Mouse (Mus musculus) olfactory bulb, adult 2 months (tissue): ENCODE data around the gene Cdk4. TPM values are rescaled to one million over a fixed set of nuclear protein-coding genes. Genes with fewer than 3 reads are reported as not detected.

Experiments
- H3K27ac ChIP-seq: fragments of 200-500 bp; 2 replicates; pipeline ENCODE4 v1.5.1; 2012; ENCODE audit warnings: low read depth, low read length; ENCODE audit not compliant: insufficient read depth
- H3K4me1 ChIP-seq: fragments of 200-500 bp; 2 replicates; pipeline ENCODE4 v1.6.1; 2012; ENCODE audit warnings: low read length; ENCODE audit not compliant: control insufficient read depth, insufficient read depth
- H3K4me3 ChIP-seq: fragments of 200-500 bp; 2 replicates; pipeline ENCODE4 v1.5.1; 2012; ENCODE audit warnings: mild to moderate bottlenecking, low read depth, low read length, moderate library complexity; ENCODE audit not compliant: insufficient read depth
- CTCF ChIP-seq: fragments of 200-500 bp; IDR thresholded peaks from 2 replicates; pipeline ENCODE4 v1.5.1; 2012; ENCODE audit warnings: low read depth, mild to moderate bottlenecking, low read length, moderate library complexity; ENCODE audit not compliant: insufficient read depth
- POLR2A ChIP-seq: fragments of 200-500 bp; IDR thresholded peaks from 2 replicates; pipeline ENCODE4 v1.6.1; 2012; ENCODE audit warnings: mild to moderate bottlenecking, low read depth, low read length, moderate library complexity; ENCODE audit not compliant: insufficient read depth
- WGBS: fragments of 180-500 bp; shearing (Covaris S2); methylation state at CpG from one replicate; pipeline ENCODE4 v1.1.7; 2018; 5-methylcytosine and 5-hydroxymethylcytosine counted together
- polyA plus RNA-seq: library from polyadenylated mRNA; stranded (reverse); fragments of >200 nt; gene quantifications from 2 replicates; pipeline ENCODE4 v1.2.4, GENCODE M21; 2012; ENCODE audit warnings: low replicate concordance; ENCODE audit not compliant: missing spikeins, insufficient read depth, insufficient read length

The Cdk4 gene
- polyA plus RNA-seq, 1 experiment, result not detected

DNA sequence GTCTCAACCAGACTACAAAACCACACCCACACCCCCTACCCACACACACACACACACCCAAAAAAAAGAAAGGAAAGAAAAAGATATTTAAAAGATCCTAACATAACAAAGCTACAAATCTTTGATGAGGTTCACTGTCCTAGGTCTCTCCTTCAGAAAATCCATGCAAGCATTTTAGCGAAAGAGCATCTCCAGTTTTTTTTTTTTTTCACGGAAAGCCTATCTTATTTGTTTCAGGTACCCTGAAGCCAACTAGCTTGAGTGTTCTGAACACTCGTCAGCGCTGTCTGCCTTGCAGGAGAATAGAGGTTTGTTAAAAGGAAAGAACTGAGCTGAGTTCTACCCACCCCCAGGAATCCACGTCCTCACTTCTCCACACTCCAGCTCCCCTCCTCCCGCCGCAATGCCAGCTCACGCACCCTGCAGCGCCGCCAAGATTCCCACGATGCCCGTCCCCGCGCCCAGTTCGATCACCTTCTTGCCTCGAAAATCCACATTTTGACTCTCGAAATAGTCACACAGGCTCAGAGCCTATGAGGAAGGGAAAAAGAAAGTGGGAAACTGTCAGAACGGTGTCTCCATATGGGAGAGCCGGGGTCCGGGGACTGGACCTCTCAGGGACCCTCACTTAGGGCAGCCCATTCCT, 22.6 kb upstream of the Cdk4 start:
- H3K27ac ChIP-seq, result no peak overlapping the region
- WGBS, result 2% methylated on average over 20 of the region's 20 CpGs
- peak overlapping the region; percentile 98 for H3K4me3 ChIP-seq
- TF ChIP-seq CTCF, result 0 out of 2 replicates have a peak, but pooled peaks have one; percentile 21
- TF ChIP-seq POLR2A, result no peak
- no peaks in the 10 kb centered on the region for H3K4me1 ChIP-seq

DNA sequence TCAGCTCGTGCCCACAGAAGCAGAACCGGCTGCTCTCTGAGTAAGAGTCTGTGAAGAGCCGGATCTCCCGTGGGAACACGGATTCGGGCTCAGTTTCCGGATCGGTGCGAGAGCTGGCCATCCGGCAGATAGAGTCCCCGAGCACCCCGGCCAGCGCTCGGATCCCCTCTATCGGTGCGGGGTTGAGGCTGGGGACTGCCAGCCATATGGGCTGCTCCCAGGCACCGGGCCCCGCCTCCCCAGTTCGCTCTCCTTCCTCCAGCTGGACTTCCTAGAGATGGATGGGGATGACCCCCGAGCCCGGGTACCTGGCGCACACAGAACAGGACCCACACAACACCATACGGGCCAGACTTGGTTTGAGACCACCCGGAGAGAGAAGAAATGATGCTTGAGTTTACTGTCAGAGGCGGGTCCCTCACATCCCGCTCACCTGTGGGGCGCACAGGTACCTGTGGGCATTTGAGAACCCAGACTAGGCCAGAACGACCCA, 22.0 kb upstream of the Cdk4 start, which contains the start of the genes Mettl1 and Eef1akmt3:
TSS of gene Mettl1 (plus strand) at position 141 of the 493 bp plus-strand sequence.
TSS of gene Eef1akmt3 (minus strand) at position 240 of the 493 bp plus-strand sequence.
- WGBS, result under 1% methylated on average over 28 of the region's 28 CpGs
- H3K27ac ChIP-seq, result no peak within 1 kb of the TSS
- no peaks in the 10 kb centered on the region for H3K4me1 ChIP-seq
- H3K4me3 ChIP-seq, result peak within 1 kb of the TSS; percentile 98
- TF ChIP-seq POLR2A, result no peak
- TF ChIP-seq CTCF, result no peak

DNA sequence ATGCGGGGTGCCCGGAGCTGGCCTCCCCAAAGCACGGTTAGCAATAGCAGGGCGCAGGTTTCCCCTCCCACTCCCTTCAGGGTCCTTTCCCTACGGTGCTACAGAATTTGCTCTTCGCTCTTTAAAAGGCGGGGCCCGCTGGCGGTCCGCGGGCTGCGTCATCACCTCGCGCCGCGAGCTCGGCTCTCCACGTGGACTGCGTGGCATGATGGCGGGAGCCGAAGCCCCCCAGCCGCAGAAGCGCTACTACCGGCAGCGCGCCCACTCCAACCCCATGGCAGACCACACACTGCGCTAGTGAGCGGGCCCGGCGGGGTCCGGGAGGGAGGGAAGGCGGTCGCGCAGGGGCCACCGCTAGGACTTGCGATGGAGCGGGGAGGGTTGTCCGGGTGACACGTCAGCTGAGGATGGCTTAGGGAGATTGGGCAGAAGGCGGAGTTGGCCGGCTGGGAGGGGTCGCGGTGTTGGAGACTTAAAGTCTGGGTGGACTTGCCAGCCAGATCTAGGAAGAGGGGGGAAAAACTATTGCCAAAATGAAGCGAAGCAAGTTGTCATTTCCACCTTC, 21.5 kb upstream of the Cdk4 start:
- H3K27ac ChIP-seq, result no peak overlapping the region
- TF ChIP-seq CTCF (no peak), POLR2A (0 out of 2 replicates have a peak, but pooled peaks have one; percentile 33)
- H3K4me3 ChIP-seq, result peak overlapping the region; percentile 98
- no peaks in the 10 kb centered on the region for H3K4me1 ChIP-seq
- 1% methylated on average over 44 of the region's 44 CpGs for WGBS

DNA sequence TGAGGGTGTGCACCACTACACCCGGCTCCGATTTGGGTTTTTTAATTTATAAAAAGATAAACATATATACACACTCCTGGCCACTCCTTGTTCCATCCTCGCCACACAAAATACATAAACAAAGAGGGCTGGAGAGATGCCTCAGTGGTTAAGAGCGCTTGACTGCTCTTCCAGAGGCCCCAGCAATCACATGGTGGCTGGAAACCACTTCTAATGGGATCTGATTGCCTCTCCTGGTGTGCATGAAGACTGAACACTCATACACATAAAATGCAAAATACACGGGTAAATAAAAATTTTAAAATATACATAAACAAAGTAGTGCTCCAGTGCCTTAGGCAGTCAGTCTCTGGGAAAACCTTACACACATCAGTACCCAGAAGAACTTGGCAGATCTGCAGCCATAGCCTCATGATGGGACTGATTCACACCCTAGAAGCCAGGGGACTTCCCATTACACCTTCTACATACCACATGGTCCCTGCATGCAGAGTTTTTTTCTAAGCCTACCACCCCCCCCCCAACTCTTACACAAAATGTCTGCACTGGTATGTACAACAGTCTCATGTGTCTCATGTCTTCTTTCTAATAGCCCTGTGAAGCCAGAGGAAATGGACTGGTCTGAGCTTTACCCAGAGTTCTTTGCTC, 20.7 kb upstream of the Cdk4 start:
- TF ChIP-seq CTCF (no peak), POLR2A (no peak)
- no peak overlapping the region for H3K27ac ChIP-seq
- peak overlapping the region; percentile 98; the same call in 1 of the 2 replicates for H3K4me3 ChIP-seq
- WGBS, result 13% methylated on average over 5 of the region's 5 CpGs
- no peaks in the 10 kb centered on the region for H3K4me1 ChIP-seq

DNA sequence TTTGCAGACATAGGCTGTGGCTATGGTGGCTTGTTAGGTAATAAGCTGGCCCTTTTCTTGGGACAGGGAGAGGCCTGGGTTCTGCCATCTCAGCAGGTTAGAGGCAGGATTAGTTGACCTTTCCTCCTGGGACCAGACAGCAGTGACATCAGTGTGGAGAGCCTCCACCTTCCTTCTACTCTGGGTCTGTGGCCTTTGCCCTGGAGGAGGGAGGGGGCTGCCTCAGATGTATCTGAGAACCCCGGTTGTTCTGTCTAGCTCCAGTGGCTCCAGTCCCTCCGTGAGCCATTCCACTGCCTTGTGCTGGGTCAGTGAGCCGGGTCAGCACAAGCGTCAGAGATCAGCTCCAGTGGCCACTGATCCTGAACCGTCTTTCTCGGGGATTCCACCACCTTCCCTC, 20.1 kb upstream of the Cdk4 start:
- no peak for TF ChIP-seq CTCF
- TF ChIP-seq POLR2A, result no peak
- Histone ChIP-seq H3K4me1 (peaks cover 1% of the 10 kb centered on the region), H3K27ac (no peak overlapping the region), H3K4me3 (no peak overlapping the region)
- 87% methylated on average over 6 of the region's 6 CpGs for WGBS

DNA sequence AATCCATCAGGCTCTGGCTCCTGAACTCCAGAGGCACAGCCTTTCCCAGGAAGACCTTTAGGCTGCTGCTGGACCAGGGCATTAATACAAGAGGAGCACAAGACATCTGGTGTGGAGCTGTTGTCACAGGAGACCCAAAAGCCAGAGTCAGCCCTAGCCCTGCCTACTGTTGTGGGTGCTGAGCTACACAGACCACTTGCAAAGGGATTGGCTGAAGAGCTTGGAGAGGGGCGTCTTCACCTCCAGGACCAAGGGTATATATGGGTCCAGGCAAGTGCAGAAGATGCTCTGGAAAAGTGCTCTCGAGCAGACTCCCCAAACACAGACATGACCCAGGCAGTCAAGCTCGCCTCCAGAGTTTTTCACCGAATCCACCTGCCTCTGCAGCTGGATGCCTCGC, 15.4 kb upstream of the Cdk4 start, which contains the start of gene Cyp27b1:
TSS of gene Cyp27b1 (plus strand) at position 297 of the 400 bp plus-strand sequence.
- TF ChIP-seq CTCF (no peak), POLR2A (no peak)
- peaks cover 13% of the 10 kb centered on the region for H3K4me1 ChIP-seq

DNA sequence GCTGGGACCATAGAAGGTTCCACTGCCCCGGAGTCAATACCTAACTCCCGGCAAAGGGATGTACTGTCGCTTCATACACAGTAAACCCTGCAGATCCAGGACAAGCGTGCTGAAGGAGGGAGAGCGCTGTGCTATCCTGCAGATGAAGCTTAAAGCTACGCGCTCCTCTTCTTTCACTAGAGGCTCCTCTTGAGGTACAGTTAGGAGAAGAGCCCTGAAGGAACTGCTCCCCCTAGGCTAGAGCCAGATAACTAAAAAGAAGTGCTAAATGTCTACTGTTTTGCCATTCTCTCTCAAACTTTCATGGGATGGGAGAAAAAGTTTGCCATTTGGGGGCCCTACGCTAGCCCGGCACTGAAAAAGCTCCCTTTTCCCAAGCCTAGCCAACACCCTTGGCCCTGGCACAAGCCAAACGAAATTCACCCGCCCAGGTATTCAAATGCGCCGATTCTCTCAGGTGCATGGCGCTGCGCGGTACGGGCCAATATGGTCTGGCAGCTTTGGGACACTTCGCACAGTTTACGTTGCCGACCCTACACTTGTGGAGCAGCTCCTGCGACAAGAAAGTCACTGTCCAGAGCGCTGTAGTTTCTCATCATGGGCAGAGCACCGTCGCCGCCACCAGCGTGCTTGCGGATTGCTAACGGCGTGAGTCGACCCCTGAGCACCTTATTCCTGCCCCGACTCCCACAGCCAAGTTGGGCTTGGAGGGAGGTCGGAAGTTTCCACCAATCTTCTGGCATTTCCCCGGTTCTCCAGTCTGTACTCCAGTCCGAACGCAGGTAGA, 14.5 kb upstream of the Cdk4 start:
- WGBS, result 4% methylated on average over 35 of the region's 35 CpGs
- TF ChIP-seq POLR2A (no peak), CTCF (no peak)
- Histone ChIP-seq H3K4me1 (peaks cover 13% of the 10 kb centered on the region), H3K4me3 (no peak overlapping the region), H3K27ac (no peak overlapping the region)

More for the DNA sequence above, 15.4 kb upstream of the Cdk4 start, which contains the start of gene Cyp27b1:
- H3K4me3 ChIP-seq, result no peak within 1 kb of the TSS
- 28% methylated on average over 5 of the region's 5 CpGs for WGBS
- H3K27ac ChIP-seq, result no peak within 1 kb of the TSS

DNA sequence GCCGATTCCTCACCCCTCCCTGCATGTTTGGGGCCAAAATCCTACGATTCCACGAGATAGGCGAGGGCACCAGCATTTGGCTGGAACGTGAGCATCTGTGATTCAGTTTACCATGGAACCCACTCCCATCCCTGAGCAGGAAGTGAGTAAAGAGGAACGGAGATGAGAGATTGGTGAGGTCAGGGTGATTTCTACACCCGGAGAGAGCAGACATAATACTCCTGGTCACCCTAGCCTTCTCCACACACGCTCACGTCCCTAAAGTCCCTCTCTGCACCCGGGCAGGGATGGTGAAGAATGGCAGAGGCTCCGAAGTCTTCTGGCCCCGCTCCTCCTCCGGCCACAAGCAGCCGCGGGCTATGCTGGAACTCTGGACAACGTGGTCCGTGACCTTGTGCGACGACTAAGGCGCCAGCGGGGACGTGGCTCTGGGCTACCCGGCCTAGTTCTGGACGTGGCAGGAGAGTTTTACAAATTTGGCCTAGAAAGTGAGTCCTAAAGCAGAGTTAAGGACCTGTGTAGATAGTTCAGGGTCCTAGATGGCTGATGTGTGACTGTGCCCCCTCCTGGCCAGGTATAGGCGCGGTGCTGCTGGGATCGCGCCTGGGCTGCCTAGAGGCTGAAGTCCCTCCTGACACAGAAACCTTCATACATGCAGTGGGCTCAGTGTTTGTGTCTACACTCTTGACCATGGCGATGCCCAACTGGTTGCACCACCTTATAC, 13.8 kb upstream of the Cdk4 start:
- Histone ChIP-seq H3K4me1 (peaks cover 13% of the 10 kb centered on the region), H3K27ac (no peak overlapping the region), H3K4me3 (no peak overlapping the region)
- TF ChIP-seq CTCF, result no peak
- WGBS, result 4% methylated on average over 29 of the region's 29 CpGs
